Mouse (Mus musculus) myocyte (in vitro differentiated cells): Measurements from ENCODE around the gene Gm498.

Source experiments
- CEBPB ChIP-seq: IDR thresholded peaks from 2 replicates; pipeline ENCODE4 v1.6.1; 2011; ENCODE audit warnings: mild to moderate bottlenecking, moderate library complexity; ENCODE audit not compliant: poor library complexity, insufficient read depth, severe bottlenecking
- MAX ChIP-seq: IDR thresholded peaks from one replicate; pipeline ENCODE4 v1.6.1; 2011; ENCODE audit warnings: low read depth, mild to moderate bottlenecking, control low read depth
- MYOD1 ChIP-seq, 3 experiments: IDR thresholded peaks; one replicate each; pipeline ENCODE4 v1.6.1; 2011; ENCODE audit warnings: control low read depth in 2 of 3, low read depth in 2 of 3, mild to moderate bottlenecking in 2 of 3, moderate library complexity in 1 of 3; ENCODE audit not compliant: insufficient read length in 2 of 3, control insufficient read depth in 1 of 3
- MYOG ChIP-seq, 3 experiments: IDR thresholded peaks; one replicate each; pipeline ENCODE4 v1.6.1; 2011; ENCODE audit warnings: control low read depth in 2 of 3, low read depth in 2 of 3, mild to moderate bottlenecking in 2 of 3; ENCODE audit not compliant: insufficient read length in 2 of 3, control insufficient read depth in 1 of 3, insufficient read depth in 1 of 3
- POLR2A ChIP-seq: IDR thresholded peaks from one replicate; pipeline ENCODE4 v1.6.1; 2011; ENCODE audit warnings: low read depth, mild to moderate bottlenecking, control low read depth, moderate library complexity; ENCODE audit not compliant: insufficient read length
- REST ChIP-seq: IDR thresholded peaks from one replicate; pipeline ENCODE4 v1.6.1; 2011; ENCODE audit warnings: mild to moderate bottlenecking, control low read depth, moderate library complexity; ENCODE audit not compliant: insufficient read depth, insufficient read length
- TCF12 ChIP-seq: IDR thresholded peaks from one replicate; pipeline ENCODE4 v1.6.1; 2011; ENCODE audit warnings: mild to moderate bottlenecking, control low read depth; ENCODE audit not compliant: poor library complexity, insufficient read depth, severe bottlenecking
- USF1 ChIP-seq: IDR thresholded peaks from one replicate; pipeline ENCODE4 v1.6.1; 2011; ENCODE audit warnings: low read depth, mild to moderate bottlenecking, control low read depth, moderate library complexity

DNA sequence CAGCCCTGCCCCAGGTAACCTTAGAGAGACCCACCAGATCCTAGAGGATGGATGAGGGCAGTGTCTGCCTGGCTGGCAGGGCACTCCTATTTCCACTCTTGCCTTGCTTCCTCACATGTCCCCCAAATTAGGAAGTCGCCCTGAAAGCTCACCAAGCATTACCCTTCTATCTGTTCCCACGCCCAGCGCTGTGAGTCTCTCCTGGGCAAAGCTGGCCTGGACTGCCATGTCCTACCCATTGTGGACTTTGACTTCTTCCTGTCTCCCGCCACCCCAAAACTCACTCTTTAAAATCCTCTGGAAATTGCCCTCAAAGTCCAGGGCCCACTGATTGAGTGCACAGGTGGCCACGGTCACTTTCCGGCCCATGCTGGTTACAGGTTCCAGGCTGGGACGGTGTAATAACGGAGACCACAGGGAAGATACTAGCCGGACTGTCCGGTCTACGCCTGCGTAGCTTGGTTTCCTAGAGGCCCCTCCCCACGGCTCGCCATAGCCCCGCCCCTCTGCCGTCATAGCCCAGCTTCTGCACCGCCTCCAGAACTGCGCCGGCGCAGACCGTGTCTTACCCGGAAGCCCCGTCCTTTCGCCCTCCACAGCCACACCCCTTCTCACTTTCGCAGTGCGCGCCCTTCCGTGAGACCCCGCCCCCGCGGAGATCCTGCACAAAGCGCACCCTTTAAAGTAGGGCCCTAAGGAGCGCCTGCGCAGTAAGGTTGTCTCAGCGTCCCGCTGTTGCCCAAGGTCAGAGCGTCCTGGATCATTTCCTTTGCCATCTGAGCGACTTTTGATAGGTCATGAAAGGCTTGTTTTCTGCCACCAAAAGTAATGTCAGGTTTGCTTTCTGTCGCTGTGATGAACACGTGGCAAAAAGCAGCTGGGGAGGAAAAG, 44.0 kb upstream of the Gm498 start, which contains the start of the genes Nadsyn1 and Dhcr7:
- no peak for TF ChIP-seq CEBPB
- no peak for TF ChIP-seq MYOG (IDR thresholded peaks at IDR 0.05; ENCODE audit: control insufficient read depth in 1 of 3, insufficient read depth in 1 of 3, insufficient read length in 2 of 3, low read depth in 2 of 3)
- TF ChIP-seq MAX: no peak
- peak; percentile 88 for TF ChIP-seq POLR2A
- no peak for TF ChIP-seq TCF12
- no peak for TF ChIP-seq MYOD1 (IDR thresholded peaks at IDR 0.05; ENCODE audit: control insufficient read depth in 1 of 3, insufficient read length in 2 of 3, low read depth in 2 of 3)
- TF ChIP-seq USF1: no peak
- no peak for TF ChIP-seq REST
